Mouse (Mus musculus): ENCODE measurements at regions not wholly inside any gene's neighbourhood (a gene's known extent, or its start where the extent isn't known, plus 50 kb on each side); places are given as distances from the start of the nearest gene placed in this dataset.

- peak; percentile 62 to 70 for DNase-seq
Observed at GRCm38 (mm10) chr11:71674319-71674718, 75.4 kb upstream of the Wscd1 start.

GRCm38 (mm10) chr11:71675714-71676313, 73.9 kb upstream of the Wscd1 start:
- DNase-seq, result no peak

GRCm38 (mm10) chr11:71697017-71697416, 52.7 kb upstream of the Wscd1 start:
- no peak for DNase-seq

- DNase-seq, result no peak
Observed at GRCm38 (mm10) chr11:71698836-71699235, 50.9 kb upstream of the Wscd1 start.
